Mouse (Mus musculus) adrenal gland (tissue): ENCODE results near the gene Aire.

Experiments used
- intact Hi-C: fragments of 180-260 bp; cut with DNase I; formaldehyde crosslinking; loops from one replicate; pipeline ENCODE4 v1.15.1; 2025

Aire gene

DNA sequence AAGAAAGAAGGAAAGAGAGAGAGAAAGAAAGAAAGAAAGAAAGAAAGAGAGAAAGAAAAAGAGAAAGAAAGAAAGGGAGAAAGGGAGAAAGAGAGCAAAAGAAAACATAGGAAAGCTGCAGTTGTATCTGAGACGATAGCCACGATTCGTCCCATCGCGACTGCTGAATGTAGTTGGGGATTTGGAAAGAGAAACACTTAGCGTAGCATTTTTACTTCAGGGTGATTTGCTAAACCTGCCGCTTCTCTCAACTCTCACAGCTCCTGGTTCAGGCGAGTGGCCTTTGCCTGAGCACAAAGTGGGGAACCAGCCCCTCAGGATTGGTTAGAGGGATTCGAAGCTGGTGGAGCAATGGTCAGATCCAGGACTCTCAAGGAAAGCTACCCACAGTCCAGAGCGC is 33.1 kb downstream of the Aire start:
- intact Hi-C loops, result no loop called here

DNA sequence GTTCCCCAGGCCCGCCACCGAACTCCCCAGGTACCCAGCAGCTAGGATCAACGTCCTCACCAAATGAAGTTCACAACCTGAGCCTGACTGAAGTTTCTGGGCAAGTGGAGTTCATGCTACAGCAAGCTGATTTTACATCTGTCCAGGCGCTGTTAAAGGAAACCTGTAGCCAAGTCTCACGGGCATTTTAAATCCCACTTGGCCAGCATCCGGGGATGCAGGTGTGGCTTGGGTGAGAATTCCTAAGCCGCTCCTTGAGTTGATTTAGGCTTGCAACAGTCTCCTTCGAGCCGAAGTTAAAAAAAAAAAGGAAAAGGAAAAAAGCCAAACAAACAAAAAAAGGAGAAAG is 33.5 kb downstream of the Aire start, which contains the start of gene Pfkl:
Gene Pfkl (minus strand): TSS at position 139 of the 349 bp plus-strand sequence.
- intact Hi-C loops, result no loop called here

DNA sequence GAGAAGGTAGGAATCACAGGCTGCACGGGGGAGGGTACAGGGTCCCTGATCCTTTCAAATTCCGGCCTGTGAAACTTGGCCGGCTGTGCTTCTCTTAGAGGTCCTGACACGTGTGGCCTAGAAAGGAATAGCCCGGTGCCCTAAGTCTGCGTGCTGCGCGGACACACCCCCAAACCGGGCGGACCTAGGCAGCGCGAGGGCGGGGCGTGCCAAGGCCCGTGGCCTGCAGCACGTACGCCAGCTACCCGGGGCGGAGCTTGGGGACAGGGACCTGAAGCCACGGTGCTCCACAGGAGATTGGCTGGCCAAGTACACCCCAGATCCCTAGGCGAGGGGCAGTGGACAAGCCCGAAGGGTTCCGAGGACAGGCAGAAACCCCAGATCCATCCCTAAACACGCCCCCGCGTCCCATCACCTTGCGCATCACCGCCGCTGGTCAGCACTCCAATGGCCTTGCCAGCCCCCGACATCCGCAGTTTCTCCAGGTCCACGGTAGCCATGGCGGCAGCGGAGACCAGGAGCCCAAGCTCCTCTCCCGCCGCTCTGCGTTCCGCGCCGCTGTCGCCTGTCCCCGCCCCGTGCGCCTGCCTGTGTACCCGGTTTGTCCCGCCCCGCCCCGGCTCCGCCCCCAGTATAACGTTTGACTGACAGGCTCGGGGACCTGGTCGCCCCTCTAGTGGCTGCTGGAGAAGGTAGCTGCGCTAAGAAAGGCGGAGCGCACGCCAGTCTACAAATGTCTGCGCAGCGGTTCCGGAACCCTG is 34.0 kb downstream of the Aire start:
- intact Hi-C loops, result no loop called here

DNA sequence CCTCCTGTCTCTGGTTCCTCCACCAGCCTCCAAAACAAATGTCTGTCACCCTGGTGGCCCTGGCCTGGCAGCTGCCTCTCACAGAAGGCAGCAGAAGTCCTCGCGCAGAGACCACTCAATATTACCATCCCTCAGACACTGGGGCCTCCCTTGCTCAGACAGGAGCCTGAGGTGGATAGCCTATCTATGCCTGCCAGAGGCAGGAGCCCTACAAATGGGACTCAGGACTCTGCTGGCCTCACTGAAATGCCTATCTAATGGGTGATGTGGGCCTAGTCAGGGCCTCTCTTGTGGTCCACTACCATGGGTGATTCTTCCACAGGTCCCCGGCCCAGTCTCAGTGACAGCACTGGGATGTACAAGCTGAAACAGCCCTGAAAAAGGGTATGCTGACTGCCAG is 35.2 kb downstream of the Aire start:
- intact Hi-C loops, result no loop called here

DNA sequence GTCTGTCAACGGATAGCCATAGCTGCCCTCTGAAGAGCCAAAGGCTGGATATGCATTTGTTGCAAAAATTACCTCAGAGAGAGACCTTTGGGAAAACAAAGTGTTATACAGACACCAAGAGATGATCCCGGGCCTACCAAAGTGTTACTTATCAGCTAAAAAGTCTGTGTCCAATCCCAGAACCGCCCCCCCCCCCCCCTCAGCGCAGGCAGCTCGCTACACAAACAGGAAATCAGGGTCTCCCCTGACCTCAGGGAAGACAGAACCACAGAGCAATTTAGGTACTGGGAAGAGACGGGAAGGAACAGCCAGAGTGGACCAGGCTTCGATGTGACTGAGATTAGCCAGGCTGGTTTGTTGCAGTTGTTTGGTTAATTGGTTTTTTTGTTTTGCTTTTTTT is 36.2 kb downstream of the Aire start:
- intact Hi-C loops, result no loop called here

DNA sequence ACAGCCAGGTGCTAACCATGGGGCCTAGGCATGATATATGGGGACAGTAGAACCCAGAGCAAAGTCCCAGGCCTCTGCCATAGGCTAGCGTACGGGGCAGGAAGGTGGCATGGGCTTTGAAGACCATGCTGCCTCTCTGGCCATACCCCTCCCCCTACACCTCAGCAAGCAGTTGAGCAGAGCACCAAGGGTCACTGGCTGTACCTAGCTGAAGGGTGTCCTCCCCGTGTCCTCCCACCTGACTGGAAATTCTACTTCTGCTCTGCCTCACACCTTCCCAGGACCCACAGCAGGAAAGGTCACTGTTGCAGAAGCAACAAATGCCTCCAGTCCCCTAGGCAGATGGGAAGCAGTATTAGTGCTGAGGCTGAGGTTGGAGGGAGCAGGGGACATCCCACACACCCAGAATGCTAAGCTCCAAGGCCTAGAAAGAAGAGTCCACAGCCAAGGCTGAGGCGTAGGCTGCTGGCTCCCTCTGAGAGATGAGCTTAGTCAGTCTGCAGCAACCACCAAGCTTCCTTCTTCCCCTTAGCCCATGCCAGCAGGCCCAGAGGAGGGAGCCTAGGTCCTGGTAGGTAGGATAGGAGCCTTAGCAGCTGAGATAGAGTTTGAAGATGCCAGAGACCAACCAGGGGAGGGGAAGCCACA is 37.5 kb downstream of the Aire start:
- intact Hi-C loops, result no loop called here

DNA sequence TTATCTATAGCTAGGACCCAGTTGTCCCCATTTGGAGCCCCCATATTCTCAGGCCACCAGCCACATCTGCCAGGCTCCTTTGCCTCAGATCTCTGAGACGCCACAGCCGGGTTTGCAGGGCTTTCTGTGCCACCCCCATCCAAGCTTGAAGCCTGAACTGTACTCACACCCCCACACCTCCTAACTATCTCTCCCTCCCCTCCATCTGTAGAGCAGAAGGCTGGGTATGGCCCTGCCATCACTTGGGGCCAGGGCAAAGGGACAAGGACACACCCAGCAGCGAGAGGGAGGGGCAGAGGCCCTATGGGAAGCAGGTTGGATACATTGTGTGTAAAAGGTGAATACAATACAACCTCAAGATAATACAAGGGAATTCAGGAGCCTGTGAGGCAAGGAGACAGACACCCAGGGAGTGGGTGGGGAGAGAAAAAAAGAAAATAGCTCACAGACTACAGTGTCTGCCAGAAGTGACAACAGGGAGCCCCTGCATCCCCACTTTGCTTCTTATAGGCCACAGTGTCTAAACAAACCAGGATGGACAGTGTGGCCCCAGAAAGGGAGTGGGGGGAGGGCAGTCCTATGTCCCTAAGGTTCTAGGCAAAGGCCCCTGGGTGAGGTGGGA is 38.8 kb downstream of the Aire start:
- intact Hi-C loops, result no loop called here

DNA sequence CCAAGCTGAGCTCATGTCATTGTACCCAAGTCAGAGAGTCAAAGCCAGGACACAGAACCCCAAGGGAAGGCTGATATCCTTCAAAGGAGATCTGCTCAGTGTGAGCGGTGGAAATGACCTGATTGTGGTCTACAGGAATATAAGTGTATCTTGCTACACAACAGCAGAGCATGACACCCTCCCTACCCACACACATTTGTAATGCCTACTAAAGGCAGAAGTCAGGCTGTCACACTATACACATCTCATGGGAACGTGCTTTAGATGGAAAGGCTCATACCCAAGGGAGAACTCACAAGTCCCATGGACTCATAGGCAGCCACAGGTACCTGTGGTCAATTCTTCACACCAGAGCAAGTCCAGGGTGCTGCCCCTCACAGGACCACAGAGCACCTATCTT is 41.1 kb downstream of the Aire start:
- intact Hi-C loops, result no loop called here

DNA sequence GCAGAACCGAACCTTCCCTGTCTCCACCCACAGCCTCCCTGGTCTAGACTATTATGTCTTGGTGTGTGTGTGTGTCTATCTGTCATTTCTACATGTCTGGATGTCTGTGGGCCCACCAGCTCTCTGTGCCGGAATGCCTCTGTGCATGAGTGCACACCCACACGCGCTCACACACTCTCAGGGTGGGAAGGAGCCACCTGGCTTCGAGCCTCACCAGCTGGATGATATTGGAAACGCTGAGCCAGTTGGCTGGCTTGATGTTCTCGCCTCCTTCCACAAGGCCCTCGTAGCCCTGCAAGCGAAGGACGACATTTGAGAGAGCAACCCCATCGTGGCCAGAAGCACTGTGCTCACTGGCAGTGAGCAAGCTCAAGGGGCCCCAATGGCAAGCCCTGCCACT is 41.6 kb downstream of the Aire start:
- intact Hi-C loops, result no loop called here

DNA sequence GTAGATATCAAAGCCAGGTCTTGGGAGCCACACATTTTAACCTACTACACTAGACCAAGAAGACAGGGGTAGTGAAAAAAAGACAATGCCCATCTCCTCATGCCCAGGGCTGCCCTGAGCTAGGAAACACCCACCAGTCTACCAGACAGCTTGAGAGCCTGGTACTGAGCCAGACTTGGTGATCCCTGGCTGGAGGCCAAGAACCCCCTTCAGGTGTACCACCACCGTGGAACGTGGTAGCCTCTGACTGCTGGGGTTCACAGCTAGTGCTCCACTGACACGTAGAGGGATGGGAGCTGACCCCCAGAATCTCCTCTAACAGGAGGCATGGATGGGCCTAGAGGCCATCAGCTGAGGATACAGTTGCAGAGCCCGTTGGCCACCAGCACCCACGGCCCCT is 43.2 kb downstream of the Aire start:
- intact Hi-C loops, result no loop called here

DNA sequence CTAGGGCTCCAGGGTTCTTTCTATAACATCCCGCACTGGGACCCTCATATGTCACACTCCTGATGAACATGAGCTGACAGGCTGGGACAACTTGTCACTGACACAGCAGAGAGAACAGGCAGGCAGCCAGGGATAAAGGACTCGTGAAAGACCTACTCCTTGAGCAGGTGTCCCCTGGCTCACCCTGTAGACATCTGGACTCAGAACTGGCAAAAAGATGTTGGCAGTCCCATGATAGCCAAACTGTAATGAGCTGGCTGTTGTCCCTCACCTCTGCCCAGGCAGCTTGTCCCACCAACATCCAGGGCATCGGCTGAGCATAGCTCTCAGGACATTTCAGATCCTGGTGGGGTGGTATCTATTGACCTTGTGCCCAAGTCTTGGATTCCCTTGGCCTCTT is 47.8 kb downstream of the Aire start:
- intact Hi-C loops, result no loop called here

DNA sequence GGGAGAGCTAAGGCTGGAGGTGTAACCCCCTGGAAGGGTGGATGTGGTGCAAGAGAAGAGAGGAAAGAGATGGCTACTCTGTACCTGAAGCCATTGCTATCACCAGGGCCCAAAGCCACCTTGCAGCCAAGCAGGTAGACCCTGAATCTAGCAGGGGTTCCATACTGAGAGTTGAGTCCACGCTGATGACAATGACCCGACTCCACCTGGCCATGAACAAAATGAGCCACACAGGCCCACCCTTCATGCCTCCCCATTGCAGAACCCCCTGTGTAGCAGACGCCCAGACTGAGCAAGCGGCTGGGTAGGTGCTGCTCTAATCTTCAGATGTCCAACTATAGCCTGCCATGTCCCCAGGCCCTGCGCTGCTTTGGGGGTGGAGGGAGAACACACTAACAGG is 57.6 kb downstream of the Aire start:
- intact Hi-C loops, result no loop called here

DNA sequence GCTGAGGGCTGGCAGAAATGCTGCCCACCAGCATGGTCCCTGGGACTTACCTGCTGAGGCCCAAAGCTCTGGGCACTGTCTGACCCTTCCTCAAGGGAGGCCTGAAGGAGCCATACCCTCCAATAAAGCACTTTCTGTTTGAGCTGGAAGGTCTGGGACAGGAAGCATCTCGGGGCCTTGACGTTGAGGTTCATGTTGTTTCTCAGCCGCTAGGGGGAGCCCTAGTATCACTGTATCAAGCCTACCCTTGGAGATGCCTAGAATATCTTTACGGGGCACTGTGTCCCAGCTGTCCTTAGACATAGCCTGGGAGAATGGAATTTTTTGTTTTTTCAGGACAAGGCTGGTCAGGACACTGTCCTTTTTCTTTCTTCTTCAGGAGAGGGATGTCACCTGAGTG is 58.8 kb downstream of the Aire start:
- intact Hi-C loops, result loop anchor here (5.0 kb wide), 1 partner anchor 43 kb away; no protein-coding TSS in a partner anchor
